Mouse (Mus musculus) gastrocnemius, adult 2 months (tissue): ENCODE measurements around the gene Pfkm. TPM values are rescaled to one million over a fixed set of nuclear protein-coding genes. Genes with fewer than 3 reads are reported as not detected.

Source experiments
- DNase-seq: peaks from one replicate; pipeline ENCODE4 v3.0.0; 2022
- H3K27ac ChIP-seq: fragments of 200-600 bp; 2 replicates; pipeline ENCODE4 v1.8.1; 2022; ENCODE audit warnings: mild to moderate bottlenecking
- H3K4me3 ChIP-seq: fragments of 200-600 bp; 2 replicates; pipeline ENCODE4 v1.8.1; 2022; ENCODE audit warnings: mild to moderate bottlenecking, moderate library complexity
- CTCF ChIP-seq: fragments of 200-600 bp; IDR thresholded peaks from 2 replicates; pipeline ENCODE4 v1.8.1; 2022; ENCODE audit warnings: antibody characterized with exemption, mild to moderate bottlenecking, moderate library complexity
- intact Hi-C: fragments of 180-260 bp; cut with DNase I; formaldehyde crosslinking; loops from one replicate; pipeline ENCODE4 v1.15.1; 2025
- total RNA-seq, 2 experiments: library from RNA; stranded (reverse); gene quantifications; 2 replicates each; pipeline ENCODE4 v1.2.3; 2021

Pfkm gene
- total RNA-seq, 2 experiments from 2014 or later, result 2,669 to 2,908 TPM

GRCm38 (mm10) chr15:98131451-98131850, 39.1 kb downstream of the Pfkm start:
- no peak for DNase-seq
- intact Hi-C loops, result loop anchor here (2.0 kb wide), 1 partner anchor 17 kb away; no protein-coding TSS in a partner anchor
- Histone ChIP-seq H3K27ac (peak overlapping the region; percentile 87), H3K4me3 (peak overlapping the region; percentile 45)
- no peak for TF ChIP-seq CTCF

- Histone ChIP-seq H3K27ac (peak overlapping the region; percentile 87), H3K4me3 (peak overlapping the region; percentile 45; the same call in 1 of the 2 replicates)
- no peak for DNase-seq
- no peak for TF ChIP-seq CTCF
- intact Hi-C loops, result loop anchor here (2.0 kb wide), 1 partner anchor 17 kb away; no protein-coding TSS in a partner anchor
Measured at GRCm38 (mm10) chr15:98131942-98132655, 39.7 kb downstream of the Pfkm start.

GRCm38 (mm10) chr15:98133471-98133870, 41.1 kb downstream of the Pfkm start:
- H3K27ac ChIP-seq, result peak overlapping the region; percentile 87
- no peak overlapping the region for H3K4me3 ChIP-seq
- intact Hi-C loops, result no loop called here
- TF ChIP-seq CTCF, result no peak
- DNase-seq, result peak; percentile 81

- H3K27ac ChIP-seq, result peak overlapping the region; percentile 87
- DNase-seq, result no peak
Measured at GRCm38 (mm10) chr15:98134034-98134433, 41.6 kb downstream of the Pfkm start.

GRCm38 (mm10) chr15:98134666-98135065, 42.3 kb downstream of the Pfkm start:
- DNase-seq, result no peak
- no peak overlapping the region for H3K4me3 ChIP-seq
- intact Hi-C loops, result no loop called here
- no peak for TF ChIP-seq CTCF
- peak overlapping the region; percentile 87 for H3K27ac ChIP-seq

More at GRCm38 (mm10) chr15:98134034-98134433, 41.6 kb downstream of the Pfkm start:
- no peak for TF ChIP-seq CTCF
- H3K4me3 ChIP-seq, result no peak overlapping the region
- intact Hi-C loops, result no loop called here

- peak; percentile 27 for DNase-seq
- Histone ChIP-seq H3K27ac (peak overlapping the region; percentile 87), H3K4me3 (no peak overlapping the region)
- TF ChIP-seq CTCF, result no peak
- intact Hi-C loops, result no loop called here
Measured at GRCm38 (mm10) chr15:98135671-98136070, 43.3 kb downstream of the Pfkm start.

GRCm38 (mm10) chr15:98136871-98137270, 44.5 kb downstream of the Pfkm start:
- intact Hi-C loops, result no loop called here
- Histone ChIP-seq H3K4me3 (no peak overlapping the region), H3K27ac (no peak overlapping the region)
- no peak for TF ChIP-seq CTCF
- DNase-seq, result peak; percentile 20

- TF ChIP-seq CTCF, result no peak
- DNase-seq, result no peak
Measured at GRCm38 (mm10) chr15:98139763-98140162, 47.4 kb downstream of the Pfkm start.

GRCm38 (mm10) chr15:98140809-98141208, 48.4 kb downstream of the Pfkm start:
- peak overlapping the region; percentile 86 for H3K27ac ChIP-seq
- H3K4me3 ChIP-seq, result peak overlapping the region; percentile 38
- intact Hi-C loops, result no loop called here
- peak; percentile 50 for DNase-seq
- no peak for TF ChIP-seq CTCF

More at GRCm38 (mm10) chr15:98139763-98140162, 47.4 kb downstream of the Pfkm start:
- intact Hi-C loops, result no loop called here
- Histone ChIP-seq H3K4me3 (no peak overlapping the region), H3K27ac (peak overlapping the region; percentile 86)

- DNase-seq, result no peak
- Histone ChIP-seq H3K4me3 (peak overlapping the region; percentile 9; the same call in 1 of the 2 replicates), H3K27ac (peak overlapping the region; percentile 86; the same call in 1 of the 2 replicates)
- TF ChIP-seq CTCF, result no peak
- intact Hi-C loops, result no loop called here
Measured at GRCm38 (mm10) chr15:98142515-98142914, 50.1 kb downstream of the Pfkm start.

GRCm38 (mm10) chr15:98144861-98145507, 52.6 kb downstream of the Pfkm start:
- no peak for TF ChIP-seq CTCF
- intact Hi-C loops, result loop anchor here (1.0 kb wide), 1 partner anchor 31 kb away; no protein-coding TSS in a partner anchor
- peak overlapping the region; percentile 88 for H3K4me3 ChIP-seq
- peak; percentile 75 for DNase-seq
- peak overlapping the region; percentile 99 for H3K27ac ChIP-seq

GRCm38 (mm10) chr15:98145559-98146181, 53.3 kb downstream of the Pfkm start:
- Histone ChIP-seq H3K27ac (peak overlapping the region; percentile 99), H3K4me3 (peak overlapping the region; percentile 88)
- TF ChIP-seq CTCF, result no peak
- intact Hi-C loops, result loop anchor here (1.0 kb wide), 1 partner anchor 31 kb away; no protein-coding TSS in a partner anchor
- DNase-seq, result peak; percentile 97

- DNase-seq, result no peak
- intact Hi-C loops, result loop anchor here (2.0 kb wide), 1 partner anchor 40 kb away; no protein-coding TSS in a partner anchor
- Histone ChIP-seq H3K4me3 (no peak overlapping the region), H3K27ac (peak overlapping the region; percentile 95)
- TF ChIP-seq CTCF, result no peak
Measured at GRCm38 (mm10) chr15:98148356-98148755, 56.0 kb downstream of the Pfkm start.
